ENCODE assay signal across 26 mouse cellular contexts in genomic region chr19:59653631-59654367, GRCm38 (mm10).
DNase-seq lines count a peak whose midpoint lies in the region; ATAC-seq lines count a peak whose summit lies in the region.
"Had no signal": no experiment of that assay in that cellular context is flagged by ENCODE, and none has a peak within 500 bp of the region (broad histone marks: within the 10 kb centered on the region; RNA-seq: fewer than 3 reads in every experiment).

No protein-coding gene starts in this region.

- H3K9me3 ChIP-seq in embryonic facial prominence, embryonic 14.5 days (ENCODE audit: control insufficient read depth, low read length), result no peaks in the 10 kb centered on the region
- H3K9me3 ChIP-seq in forebrain, embryonic 16.5 days (ENCODE audit: control insufficient read depth, low read length), result no peaks in the 10 kb centered on the region
- no peaks in the 10 kb centered on the region for H3K9me3 ChIP-seq in liver, embryonic 11.5 days (ENCODE audit: control insufficient read depth, low read length)
- H3K9me3 ChIP-seq: limb, embryonic 10.5 days; limb, embryonic 15.5 days; neural tube, embryonic 12.5 days; stomach, embryonic 15.5 days had no signal

- WGBS in embryonic facial prominence, embryonic 14.5 days, result 66% methylated on average over 18 of the region's 18 CpGs
- WGBS in forebrain, embryonic 16.5 days, result 23% methylated on average over 18 of the region's 18 CpGs
- WGBS in liver, embryonic 11.5 days, result 56% methylated on average over 18 of the region's 18 CpGs

- H3K27me3 ChIP-seq in embryonic facial prominence, embryonic 14.5 days (replicated peaks; ENCODE audit: control insufficient read depth, insufficient read depth, low read length), result no peaks in the 10 kb centered on the region
- H3K27me3 ChIP-seq in forebrain, embryonic 16.5 days (replicated peaks; ENCODE audit: control insufficient read depth, insufficient read depth, low read length), result no peaks in the 10 kb centered on the region; the same call in 1 of the 2 replicates
- H3K27me3 ChIP-seq in liver, embryonic 11.5 days (replicated peaks; ENCODE audit: control insufficient read depth, insufficient read depth, low read length), result no peaks in the 10 kb centered on the region
- H3K27me3 ChIP-seq: limb, embryonic 15.5 days; neural tube, embryonic 12.5 days; stomach, embryonic 15.5 days had no signal

- intact Hi-C loops in heart, postnatal 14 days (cut with DNase I), result no loop called here

- no peak overlapping the region for H3K9ac ChIP-seq in embryonic facial prominence, embryonic 14.5 days (ENCODE audit: low read depth, low read length)
- no peak overlapping the region for H3K9ac ChIP-seq in forebrain, embryonic 16.5 days (replicated peaks; ENCODE audit: low read depth, low read length)
- no peak overlapping the region for H3K9ac ChIP-seq in liver, embryonic 11.5 days (ENCODE audit: low read depth, low read length)
- H3K9ac ChIP-seq: limb, embryonic 15.5 days; liver, embryonic 14.5 days; neural tube, embryonic 12.5 days; stomach, embryonic 15.5 days had no signal

- ATAC-seq in embryonic facial prominence, embryonic 14.5 days (ENCODE audit: low read depth), result peak; percentile 3; the same call in 1 of the 2 replicates
- ATAC-seq in forebrain, embryonic 16.5 days, result no peak
- no peak for ATAC-seq in liver, embryonic 11.5 days (replicated peaks; ENCODE audit: low FRiP score)
- ATAC-seq: CD4-positive, CD25-positive, alpha-beta regulatory T cell, adult 4 months; intestine, postnatal 0 days; midbrain, embryonic 16.5 days had no signal

- no peaks in the 10 kb centered on the region for H3K36me3 ChIP-seq in embryonic facial prominence, embryonic 14.5 days (ENCODE audit: control insufficient read depth, insufficient read depth, low read length)
- no peaks in the 10 kb centered on the region for H3K36me3 ChIP-seq in forebrain, embryonic 16.5 days (ENCODE audit: control insufficient read depth, insufficient read depth)
- H3K36me3 ChIP-seq in liver, embryonic 11.5 days (ENCODE audit: control insufficient read depth, insufficient read depth, low read length), result no peaks in the 10 kb centered on the region
- H3K36me3 ChIP-seq: limb, embryonic 10.5 days; limb, embryonic 15.5 days; neural tube, embryonic 12.5 days; stomach, embryonic 15.5 days had no signal

- peak; percentile 78 for DNase-seq in heart, adult 11 months
- no peak for DNase-seq in heart, postnatal 14 days
- peak; percentile 5 for DNase-seq in Muller cell, postnatal 12 days (ENCODE audit: inconsistent ontology term)
- no peak for DNase-seq in embryonic facial prominence, embryonic 14.5 days (ENCODE audit: low spot score)
- DNase-seq in liver, embryonic 11.5 days (ENCODE audit: low spot score), result no peak
- DNase-seq in thymus, adult 18-20 months, result no peak
- DNase-seq: adrenal gland, postnatal 25 days; cerebellum, adult 2 months; cerebellum, postnatal 14 days; gastrocnemius, postnatal 10 days; kidney, adult 9 months; kidney, postnatal 14 days; lung, adult 2 months; lung, postnatal 10 days; right cerebral cortex, postnatal 25 days; thymus, postnatal 14 days had no signal

- H3K4me2 ChIP-seq in embryonic facial prominence, embryonic 14.5 days (ENCODE audit: low read depth, low read length), result no peak overlapping the region
- H3K4me2 ChIP-seq in forebrain, embryonic 16.5 days (ENCODE audit: low read length), result 0 out of 2 replicates have a peak overlapping the region, but pooled peaks have one; percentile 12
- no peak overlapping the region for H3K4me2 ChIP-seq in liver, embryonic 11.5 days
- H3K4me2 ChIP-seq: limb, embryonic 15.5 days; neural tube, embryonic 12.5 days; stomach, embryonic 15.5 days had no signal

- H3K27ac ChIP-seq in embryonic facial prominence, embryonic 14.5 days (replicated peaks; ENCODE audit: low read depth, low read length), result no peak overlapping the region
- H3K27ac ChIP-seq in forebrain, embryonic 16.5 days (ENCODE audit: low read length), result no peak overlapping the region
- no peak overlapping the region for H3K27ac ChIP-seq in liver, embryonic 11.5 days (ENCODE audit: low read depth, low read length)
- H3K27ac ChIP-seq: limb, embryonic 10.5 days; limb, embryonic 15.5 days; liver, embryonic 14.5 days; macrophage; neural tube, embryonic 12.5 days; stomach, embryonic 15.5 days had no signal

- no peaks in the 10 kb centered on the region for H3K4me1 ChIP-seq in embryonic facial prominence, embryonic 14.5 days (ENCODE audit: control insufficient read depth, insufficient read depth, low read length)
- 0 out of 2 replicates have a peak, but pooled peaks cover 4% of the 10 kb centered on the region for H3K4me1 ChIP-seq in forebrain, embryonic 16.5 days (replicated peaks; ENCODE audit: control insufficient read depth, insufficient read depth, low read length)
- H3K4me1 ChIP-seq in liver, embryonic 11.5 days (replicated peaks; ENCODE audit: control insufficient read depth, insufficient read depth, low read length), result no peaks in the 10 kb centered on the region
- H3K4me1 ChIP-seq: limb, embryonic 10.5 days; limb, embryonic 15.5 days; neural tube, embryonic 12.5 days; stomach, embryonic 15.5 days had no signal

- H3K4me3 ChIP-seq in embryonic facial prominence, embryonic 14.5 days (ENCODE audit: low read depth, low read length), result no peak overlapping the region
- no peak overlapping the region for H3K4me3 ChIP-seq in forebrain, embryonic 16.5 days (replicated peaks; ENCODE audit: low read length)
- H3K4me3 ChIP-seq in liver, embryonic 11.5 days (ENCODE audit: low read depth, low read length), result no peak overlapping the region
- H3K4me3 ChIP-seq: limb, embryonic 10.5 days; limb, embryonic 15.5 days; neural tube, embryonic 12.5 days; stomach, embryonic 15.5 days had no signal

Comparison
In these comparisons a context has a peak if more than half of its experiments do, and no peak if none do; other contexts are left out.
1. DNase-seq: peak in heart, adult 11 months (single experiment) and Muller cell, postnatal 12 days (single experiment); none in heart, postnatal 14 days (0 of 2), embryonic facial prominence, embryonic 14.5 days (single experiment), liver, embryonic 11.5 days (single experiment) and thymus, adult 18-20 months (0 of 2).